Mouse (Mus musculus): ENCODE data around the gene Ulk4.

Gene Ulk4

DNA sequence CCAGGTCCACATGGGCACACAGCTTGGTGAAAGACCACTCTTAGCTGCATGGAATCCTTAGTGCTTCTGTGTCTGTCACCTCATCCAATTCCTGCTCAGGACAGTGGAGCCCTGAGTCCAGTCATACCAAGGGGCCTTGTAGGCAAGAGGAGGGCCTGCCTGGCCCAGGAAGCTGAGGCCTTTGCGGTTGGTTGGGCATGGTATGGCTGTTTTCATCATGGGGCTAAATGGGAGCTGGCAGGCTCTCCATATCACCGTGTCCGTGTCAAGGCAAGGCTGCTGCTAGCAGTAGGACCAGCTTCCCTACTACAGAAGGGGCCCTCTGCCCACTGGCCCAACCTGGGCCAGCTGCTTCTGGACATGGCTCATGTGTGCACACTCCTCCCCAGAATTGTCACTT, 313.3 kb downstream of the Ulk4 start:
- no peak for DNase-seq

DNA sequence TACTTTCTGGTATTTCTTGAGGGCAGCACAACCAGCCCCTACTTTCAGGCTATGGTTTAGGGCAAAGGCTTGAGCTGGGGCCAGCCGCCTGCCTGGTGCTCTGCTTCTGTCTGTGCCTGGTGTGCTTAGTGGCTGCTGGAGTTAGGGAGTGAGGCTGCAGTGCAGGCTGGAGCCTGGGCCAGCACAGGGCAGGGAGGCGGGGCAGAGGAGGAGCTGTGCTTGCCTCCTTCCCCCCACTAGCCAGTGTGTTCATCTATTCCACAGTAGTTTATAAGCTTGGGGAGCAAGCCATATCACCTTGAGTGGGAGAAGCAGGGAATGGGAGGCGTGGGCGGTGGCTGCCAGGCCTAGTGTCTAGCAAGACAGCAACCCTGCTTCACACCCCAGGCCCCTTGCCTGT, 313.9 kb downstream of the Ulk4 start:
- DNase-seq: no peak

DNA sequence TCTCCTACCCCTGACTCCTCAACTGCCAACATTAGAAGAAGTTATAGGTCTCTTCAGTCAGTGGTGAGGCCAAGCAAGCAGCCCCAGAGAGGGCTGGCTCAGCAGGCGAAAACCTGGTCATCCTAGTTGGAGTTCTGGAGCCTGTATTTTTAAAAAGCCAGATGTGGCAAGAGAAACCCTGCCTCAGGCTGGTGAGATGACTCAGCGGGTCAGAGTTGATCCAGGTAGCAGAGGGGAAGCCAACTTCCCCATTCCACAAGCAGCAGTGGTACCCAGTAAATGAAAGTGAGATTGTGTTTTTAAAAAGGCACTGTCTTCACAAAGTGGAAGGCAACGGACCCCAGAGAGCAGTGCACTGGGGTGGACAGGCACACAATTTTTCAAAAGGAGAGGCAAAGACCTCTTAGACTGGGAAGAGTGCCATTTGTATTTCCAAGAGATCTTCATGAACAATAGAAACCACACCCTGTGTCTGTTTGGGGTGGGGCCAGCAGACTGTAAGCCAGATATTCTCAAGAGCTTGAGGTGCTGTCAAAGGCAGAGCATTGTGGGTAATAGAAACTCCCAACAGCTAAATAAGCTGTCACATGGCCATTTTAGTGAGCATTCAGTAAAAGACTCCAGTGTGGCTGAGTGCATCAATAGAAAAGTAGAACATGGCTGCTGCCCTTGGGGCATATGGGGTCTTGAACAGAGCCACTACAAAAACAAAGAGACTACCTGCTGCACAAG, 314.9 kb downstream of the Ulk4 start:
- DNase-seq: no peak

DNA sequence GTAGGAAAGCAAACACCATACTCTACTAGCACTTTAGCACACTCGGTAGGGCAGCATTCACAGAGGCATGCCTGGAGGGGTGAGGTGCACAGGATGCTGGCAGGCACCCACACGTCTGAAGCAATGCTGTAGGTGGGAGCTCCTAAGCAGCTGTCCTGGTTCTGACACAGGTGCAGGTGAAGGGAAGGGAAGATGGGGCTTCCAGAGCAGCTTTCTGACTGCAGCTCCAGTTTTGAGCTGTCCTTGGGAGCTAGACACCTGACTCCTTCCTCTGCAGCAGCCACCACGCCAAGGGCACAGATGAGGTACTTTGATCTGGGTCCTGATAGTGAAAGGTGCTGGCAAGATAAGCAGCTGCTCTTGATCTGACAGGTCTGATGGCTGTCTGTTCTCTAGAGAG, 315.5 kb downstream of the Ulk4 start:
- DNase-seq: no peak

DNA sequence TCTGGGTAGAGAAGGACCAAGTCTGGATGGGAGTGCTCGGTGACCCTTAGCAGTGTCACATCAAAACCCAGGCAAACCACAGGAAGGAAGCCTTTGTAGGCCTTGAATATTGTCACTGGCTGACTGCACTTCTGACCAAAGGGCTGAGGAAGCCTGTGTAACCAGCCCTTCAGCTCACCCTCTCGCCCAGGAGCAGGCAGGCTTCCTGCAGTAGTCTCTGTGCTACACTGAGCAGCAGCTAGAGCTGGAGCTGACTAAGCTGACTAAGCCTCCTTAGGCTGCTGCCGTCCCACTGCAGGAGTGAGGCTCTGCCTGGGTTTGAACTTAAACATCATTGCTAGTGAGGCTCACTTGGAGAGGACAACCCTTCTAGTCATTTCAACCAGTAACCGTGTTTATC, 316.4 kb downstream of the Ulk4 start:
- no peak for DNase-seq

DNA sequence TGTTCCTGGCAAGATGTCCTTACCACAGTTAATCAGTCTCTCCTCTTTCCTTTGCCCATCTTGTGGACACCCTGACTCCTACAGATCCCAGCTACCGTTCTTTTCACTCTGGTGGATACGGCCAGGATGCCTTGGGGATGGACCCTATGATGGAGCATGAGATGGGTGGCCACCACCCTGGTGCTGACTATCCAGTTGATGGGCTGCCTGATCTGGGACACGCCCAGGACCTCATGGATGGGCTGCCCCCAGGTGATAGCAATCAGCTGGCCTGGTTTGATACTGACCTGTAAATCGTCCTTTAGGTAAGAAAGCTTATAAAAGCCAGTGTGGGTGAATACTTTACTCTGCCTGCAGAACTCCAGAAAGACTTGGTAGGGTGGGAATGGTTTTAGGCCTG, 317.8 kb downstream of the Ulk4 start:
- DNase-seq: no peak

DNA sequence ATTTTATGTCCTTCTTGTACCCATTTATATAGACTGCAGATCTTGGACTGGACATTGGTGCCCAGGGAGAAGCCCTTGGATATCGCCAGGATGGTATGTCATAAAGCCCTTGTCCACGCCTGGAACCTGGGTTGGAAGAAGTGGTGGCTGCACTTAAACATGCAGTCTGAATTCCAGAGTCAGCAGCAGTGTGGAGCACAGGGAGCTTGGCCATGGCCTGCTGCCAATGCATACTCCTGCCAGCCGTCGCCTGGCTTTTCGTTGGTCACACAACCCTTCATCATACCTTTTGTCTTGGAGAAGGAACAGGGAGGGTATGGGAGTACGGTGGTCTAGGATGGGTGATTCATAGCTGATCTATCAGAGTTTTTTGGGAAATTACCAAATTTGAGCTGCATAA, 318.4 kb downstream of the Ulk4 start:
- DNase-seq: no peak

DNA sequence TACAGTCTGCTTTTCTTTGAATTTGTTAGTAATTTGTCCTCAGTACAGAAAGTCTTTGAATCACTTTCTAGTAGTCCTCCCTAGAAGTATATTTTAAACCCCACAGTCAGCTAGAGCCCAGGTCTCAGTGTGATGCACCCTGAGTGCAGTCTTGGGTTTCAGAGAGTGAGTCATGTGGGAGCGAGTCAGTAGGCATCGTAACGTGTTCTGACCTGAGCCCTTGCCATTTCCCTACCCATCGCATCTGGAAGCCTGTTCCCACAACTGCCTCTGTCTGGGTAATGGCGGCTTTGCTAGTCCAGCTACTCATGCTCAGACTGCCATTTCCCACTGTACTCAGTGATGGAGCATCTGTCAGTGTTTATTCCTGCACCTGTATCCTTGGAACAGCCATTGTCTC, 318.9 kb downstream of the Ulk4 start:
- DNase-seq: no peak

DNA sequence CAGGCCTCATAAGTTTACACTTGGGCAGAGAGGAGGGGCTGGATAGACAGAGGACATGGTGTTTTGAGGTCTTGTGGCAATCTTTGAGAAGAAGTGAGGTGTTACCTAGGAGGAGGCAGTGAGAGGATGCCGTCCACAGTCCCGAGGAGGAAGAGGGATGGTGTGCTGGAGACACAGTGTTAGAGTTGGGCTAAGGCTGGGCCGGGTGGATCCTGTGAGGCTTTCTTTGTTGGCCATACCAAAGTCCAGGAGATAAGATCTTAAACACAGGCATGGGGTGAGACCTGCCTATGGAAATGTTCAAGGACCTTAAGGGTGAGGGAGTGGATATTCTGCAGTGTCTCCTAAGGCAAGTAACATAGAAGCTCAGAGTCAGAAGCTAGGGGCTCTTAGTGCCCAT, 325.1 kb downstream of the Ulk4 start:
- no peak for DNase-seq

DNA sequence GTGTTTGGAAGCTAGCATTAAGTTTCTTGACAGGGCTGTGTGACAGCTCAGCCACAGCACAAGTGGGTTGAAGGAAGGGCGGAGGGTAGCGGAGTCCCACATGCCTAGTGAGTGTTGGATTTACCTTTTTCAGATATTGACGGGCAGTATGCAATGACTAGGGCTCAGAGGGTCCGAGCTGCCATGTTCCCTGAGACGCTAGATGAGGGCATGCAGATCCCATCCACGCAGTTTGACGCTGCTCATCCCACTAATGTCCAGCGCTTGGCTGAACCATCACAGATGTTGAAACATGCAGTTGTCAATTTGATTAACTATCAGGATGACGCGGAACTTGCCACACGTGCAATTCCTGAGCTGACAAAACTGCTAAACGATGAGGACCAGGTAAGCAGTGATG, 326.2 kb downstream of the Ulk4 start:
- no peak for DNase-seq

DNA sequence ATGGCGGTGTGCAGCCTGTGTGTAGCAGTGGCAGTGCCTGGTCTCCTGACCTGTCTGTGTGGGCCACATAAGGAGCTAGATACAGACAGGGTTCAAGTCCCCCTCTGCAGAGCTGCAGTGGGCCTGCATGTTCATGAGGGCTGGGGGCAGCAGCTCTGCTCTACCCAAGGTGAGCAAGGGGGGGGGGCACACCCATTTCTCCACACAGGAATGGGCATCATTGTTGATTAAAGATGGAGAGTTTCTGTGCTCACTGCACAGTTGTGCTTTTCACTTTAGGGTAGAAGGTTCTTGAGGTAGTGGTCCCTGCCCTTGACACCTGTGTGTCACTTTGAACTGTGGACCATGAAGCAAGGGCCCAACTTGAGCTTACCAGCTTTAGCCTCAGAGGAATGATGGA, 328.2 kb downstream of the Ulk4 start:
- no peak for DNase-seq

DNA sequence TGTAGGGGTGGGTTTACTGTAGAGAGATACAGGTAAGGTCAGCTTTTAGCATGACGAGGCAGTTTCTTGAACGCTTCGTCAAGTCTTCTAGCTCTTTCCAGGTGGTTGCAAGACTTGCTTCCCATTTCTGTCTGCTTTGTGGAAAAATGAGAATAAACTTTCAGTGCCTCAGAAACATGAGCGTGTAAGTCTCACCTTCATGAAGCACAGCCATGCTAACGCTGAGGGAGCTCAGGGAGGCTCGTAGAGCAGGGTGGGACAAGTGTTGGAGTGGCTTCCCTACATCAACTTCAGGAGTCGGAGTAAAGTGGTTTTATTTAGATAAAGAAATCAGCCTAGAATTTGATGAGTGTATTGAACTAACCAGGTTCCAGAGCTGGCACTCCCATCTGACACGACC, 330.9 kb downstream of the Ulk4 start:
- DNase-seq: no peak

DNA sequence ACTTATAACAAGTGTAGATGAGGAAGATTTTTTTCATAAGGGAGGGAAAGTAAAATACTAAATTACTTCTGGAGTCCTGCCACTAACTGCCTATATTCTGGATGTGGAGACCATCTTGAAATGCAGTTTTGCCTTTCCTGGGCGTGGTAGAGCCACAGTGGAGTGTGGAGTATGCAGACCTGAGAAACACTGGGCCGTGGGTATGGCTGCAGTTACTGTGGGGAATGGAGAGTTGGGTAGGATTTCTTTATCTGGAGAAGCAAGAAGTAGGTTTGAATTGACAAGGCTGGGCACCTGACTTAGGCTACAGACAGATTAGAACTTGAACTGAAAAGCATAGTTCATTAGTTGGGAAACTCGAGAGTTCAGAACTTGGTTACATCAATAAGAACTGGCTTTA, 332.8 kb downstream of the Ulk4 start:
- no peak for DNase-seq

DNA sequence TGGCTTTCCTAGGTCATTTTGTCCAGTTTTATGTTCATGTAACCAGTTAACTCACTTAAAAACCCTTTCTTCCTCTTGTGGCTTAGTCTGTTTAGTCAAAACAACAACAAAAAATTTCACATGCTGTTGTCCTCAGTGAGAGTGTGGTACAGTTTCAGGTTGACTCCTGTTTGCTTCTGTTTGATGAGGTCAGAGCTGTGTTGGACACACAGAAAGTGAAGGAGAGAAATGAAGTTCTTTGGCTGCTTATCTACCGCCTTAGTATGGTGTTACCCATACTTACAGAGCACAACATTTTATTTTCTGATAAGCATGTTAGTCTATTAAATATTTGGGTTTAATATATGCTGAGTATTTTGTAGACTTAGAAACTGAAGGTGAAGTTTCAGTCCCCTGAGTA, 333.2 kb downstream of the Ulk4 start:
- DNase-seq: no peak

DNA sequence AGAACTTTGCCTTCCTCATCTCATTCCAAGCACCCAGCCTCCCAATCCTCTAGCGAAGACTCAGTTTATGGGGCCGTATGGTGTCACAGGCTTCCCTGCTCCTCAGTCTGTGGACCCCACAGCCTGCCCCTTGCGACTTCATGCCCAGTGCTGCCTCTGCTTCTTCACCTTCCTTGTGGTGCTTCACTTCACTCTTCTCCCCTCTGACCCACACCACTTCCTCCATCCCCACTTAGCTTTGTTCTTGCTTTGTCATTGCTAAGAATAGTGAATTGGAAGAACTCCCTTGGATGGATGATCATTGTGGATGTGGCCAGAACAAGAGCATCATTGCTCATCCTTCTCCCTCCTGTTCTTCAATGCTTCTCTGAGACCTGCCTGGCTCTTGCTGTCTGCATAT, 336.1 kb downstream of the Ulk4 start:
- no peak for DNase-seq

DNA sequence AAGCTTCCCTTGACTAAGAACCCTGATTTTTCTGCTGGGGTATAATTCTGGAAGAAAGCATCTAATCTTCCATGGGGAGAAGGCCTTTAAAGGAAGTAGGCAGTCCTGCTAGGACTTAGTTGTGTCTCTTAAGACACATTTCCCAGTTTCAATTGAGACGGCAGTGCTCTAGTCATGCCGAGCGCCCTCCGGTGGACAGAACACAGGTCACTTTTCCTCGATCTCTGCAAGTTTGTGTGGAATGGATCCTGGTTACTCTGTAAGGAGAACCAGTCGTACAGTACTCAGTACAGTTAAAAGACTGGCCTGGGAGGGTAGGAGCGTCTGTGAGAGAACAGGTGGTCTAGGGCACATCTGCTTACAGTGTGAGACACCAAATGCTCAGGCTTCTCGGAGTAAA, 340.6 kb downstream of the Ulk4 start:
- DNase-seq: peak; percentile 70

DNA sequence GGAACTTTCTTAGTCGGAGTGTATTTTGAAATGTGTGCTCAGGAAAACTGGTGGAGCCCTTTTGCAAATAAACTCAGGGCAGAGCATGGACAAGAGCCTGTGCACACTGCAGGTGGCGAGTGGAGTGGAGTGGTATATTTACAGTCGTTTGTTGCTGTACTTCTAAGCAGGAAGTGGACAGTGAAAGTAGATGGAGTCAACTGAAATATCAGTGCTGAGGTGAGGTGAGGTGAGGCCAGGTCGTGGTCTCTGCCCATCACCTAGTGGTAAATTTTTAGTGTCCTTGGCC, 341.4 kb downstream of the Ulk4 start:
- DNase-seq: no peak

DNA sequence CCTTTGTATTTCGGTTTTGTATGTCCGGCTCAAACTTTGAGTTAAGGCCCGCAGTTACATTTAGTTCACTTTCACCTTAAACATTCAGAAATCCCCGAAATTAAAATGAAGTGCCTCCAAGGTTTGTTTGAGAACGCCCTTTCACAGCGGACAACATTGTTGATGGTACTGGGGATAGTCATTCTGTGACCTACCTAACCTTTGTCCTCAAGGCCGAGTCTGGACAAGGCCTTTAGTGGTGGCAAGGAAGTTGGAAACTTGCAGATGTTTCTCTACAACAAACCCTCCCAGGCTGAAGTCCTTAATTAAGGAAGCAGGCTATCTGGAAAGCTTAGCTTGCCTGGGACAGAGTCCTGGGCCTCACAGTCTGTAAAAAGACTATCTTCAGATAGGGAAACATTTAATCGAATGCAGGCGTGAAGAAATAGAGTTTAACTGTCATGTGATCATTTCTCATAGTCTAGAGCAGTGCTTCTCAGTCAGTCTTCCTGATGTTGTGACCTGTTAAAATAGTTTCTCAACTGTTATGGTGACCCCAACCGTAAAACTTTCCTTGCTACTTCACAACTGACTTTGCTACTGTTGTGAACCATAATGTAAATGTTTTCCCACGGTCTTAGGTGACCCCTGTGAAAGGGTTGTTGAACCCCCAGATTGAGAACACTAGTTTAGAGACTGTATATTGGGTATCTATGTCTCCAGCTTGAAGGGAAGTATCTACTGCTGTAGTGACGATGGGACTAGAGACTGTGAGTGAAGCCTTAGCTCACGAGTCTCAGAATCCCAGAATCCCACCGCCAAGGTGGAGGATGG, 342.0 kb downstream of the Ulk4 start:
- DNase-seq: no peak

DNA sequence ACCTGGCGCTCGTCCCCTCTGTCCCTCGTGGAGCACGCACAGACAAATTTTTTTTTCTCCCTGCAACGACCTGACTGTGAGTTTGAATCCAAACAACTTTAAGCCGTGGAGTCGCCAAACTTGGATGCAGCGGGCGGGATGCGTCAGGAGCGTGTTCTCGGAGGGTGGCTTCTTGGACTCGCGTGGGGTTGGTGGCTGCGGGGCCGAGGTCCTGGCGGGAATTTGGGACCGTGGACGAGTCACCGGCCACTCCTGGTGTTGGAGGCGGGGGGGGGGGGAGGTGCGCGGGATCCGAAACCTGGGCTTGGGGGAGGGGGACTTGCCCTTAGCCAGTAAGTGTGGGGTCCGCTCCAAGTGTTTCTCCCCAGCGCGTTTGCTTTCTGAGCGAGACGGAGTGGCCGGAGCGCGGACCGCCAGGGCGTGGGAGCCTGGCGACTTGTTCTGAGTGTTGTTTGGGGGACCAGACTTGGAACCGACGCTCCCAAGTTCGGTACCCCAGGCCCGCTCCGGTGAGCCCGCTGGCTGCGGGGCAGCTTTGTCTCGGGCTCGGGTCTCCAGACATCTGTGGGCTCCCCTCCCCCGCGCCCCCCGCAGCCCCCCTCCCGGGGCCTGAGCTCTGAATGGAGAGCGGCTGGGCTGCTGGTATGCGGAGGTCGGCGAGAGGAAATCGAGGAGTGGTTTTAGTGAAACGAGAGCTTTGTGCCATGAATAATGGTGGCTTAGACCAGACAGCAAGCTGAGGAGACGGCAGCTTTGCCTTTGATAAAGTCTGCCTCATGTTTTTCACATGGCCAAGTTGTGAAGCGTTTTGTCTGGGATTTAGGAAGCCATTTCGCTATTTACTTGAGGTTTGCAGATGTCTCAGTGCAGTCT, 342.9 kb downstream of the Ulk4 start:
- peak; percentile 43 for DNase-seq

DNA sequence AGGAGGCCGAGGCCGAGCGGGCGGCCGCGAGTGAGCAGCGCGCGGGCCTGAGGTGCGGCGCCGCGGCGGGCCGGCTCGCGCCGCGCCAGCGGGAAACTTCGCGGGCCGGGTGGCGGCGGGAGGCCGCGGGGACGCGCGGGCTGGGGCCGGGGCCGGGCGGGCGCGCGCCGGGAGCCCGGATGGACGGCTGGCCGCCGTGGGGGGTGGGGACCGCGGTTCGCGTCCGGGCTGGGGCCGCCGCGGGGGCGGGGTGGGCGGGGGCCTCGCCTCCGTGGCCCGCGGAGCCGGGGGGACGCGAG, 343.5 kb downstream of the Ulk4 start:
- no peak for DNase-seq

DNA sequence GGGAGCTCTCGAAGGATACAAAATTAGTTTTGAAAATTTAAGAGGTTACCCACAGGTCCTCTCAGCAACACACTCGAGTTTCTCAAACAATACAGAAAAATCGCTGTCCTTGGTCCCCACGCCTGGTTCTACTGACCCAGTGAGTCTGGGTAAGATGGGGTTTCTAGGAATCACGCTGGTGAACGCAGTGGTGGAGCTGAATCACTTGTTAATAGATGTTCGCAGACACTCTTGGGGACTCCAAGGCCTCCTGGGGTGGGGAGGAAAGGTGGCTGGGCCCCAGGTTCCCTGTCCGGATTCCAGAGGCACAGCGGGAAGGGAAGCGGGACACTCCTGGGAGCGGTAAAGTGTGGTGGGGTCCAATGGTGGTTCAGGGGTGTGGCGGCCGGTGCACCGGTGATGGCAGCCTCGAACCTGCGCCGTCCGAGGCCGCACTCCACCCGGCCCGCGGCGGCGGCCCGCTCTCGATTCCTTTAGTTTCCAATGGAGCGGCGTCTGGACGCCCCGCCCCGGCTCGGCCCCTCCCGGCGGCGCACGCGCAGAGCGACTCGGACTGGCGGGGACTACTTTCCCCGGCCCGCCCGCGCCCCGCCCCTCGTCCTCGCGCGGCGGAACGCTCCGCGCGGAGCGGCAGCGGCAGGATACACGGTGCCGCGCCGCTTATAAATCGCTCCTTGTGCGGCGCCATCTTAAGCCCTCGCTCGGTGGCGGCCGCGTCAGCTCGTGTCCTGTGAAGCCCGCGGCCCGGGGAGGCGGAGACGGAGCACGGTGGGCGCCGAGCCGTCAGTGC, 344.0 kb downstream of the Ulk4 start:
- peak; percentile 98 for DNase-seq

DNA sequence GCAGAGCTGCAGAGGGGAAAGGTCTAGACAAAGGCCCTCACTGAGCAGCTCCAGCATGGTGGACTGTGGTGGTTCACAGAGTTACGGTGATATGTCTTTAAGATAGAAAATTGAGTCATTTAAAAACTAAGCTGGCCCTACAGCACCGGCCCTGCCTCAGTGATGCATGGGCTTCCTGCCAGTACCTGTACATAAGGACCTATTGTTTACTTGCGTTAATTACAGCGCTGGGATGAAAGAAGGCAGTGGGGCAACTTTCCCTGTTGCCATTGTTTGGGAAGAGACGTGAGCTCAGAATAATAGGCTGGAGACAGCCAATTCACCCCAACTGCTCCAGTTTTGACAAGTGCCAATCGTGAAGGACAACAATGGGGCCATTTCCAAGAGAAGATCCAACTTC, 344.6 kb downstream of the Ulk4 start:
- DNase-seq: peak; percentile 27

DNA sequence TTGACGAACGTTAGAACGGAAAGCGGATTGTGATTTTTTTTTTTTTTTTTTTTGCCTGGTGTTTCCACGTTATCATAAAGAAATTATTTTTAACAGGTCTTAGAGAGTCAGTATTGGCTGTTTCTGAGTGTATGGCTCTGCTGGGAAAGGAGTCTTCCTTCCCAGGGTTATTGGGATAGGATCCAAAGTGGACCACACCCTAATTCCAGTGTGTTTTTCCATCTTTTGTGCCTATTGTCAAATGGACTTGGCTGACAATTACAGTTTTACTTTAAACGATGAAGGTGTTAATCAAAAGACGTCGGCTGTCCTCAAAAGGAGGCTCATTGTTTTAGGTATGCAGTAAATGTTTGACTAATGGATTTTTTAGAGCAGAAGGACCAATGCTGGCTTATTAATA, 346.2 kb downstream of the Ulk4 start:
- no peak for DNase-seq

Measured in cerebellum, adult 8-10 months (tissue).